Mouse (Mus musculus) erythroblast, embryonic 14.5 days (primary cell): ENCODE results near the gene Tab2.

ENCODE experiments used
- GATA1 ChIP-seq: IDR thresholded peaks from 2 replicates; pipeline ENCODE4 v1.6.1; 2012; ENCODE audit warnings: low read length, inconsistent platforms, mixed read lengths
- TAL1 ChIP-seq: IDR thresholded peaks from 3 replicates; pipeline ENCODE4 v1.6.1; 2012; ENCODE audit warnings: low read length, inconsistent platforms, mixed read lengths

DNA sequence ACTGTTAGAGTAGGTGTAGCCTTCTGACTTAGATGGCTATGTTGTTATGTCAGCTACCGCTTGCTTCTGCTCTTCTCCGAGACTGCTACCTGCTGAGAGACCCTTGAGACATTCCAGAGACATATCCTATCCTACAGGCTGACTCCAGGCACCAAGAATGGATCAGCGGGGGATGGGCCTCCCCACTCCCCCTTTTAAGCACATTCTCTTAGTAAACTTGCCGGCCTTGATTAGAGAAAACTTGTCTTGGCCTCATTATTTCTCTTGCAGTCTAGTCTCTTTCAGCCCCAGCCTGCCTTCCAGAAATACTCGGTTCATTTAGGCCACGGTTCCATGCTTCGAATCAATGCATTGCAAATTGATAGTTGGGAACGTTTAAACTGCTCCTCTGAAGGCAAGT, 86.3 kb downstream of the Tab2 start:
- TF ChIP-seq GATA1: no peak
- no peak for TF ChIP-seq TAL1
